Mouse (Mus musculus) brain, embryonic 14.5 days (tissue): ENCODE data around the gene 5330417C22Rik.

ENCODE experiments used
- CTCF ChIP-seq: fragments of 200-500 bp; IDR thresholded peaks from 2 replicates; pipeline ENCODE4 v1.5.1; 2012; ENCODE audit warnings: inconsistent platforms, mild to moderate bottlenecking, moderate library complexity, borderline replicate concordance; ENCODE audit not compliant: insufficient read depth, insufficient read length; ENCODE audit errors: extremely low read depth
- POLR2A ChIP-seq: fragments of 200-500 bp; IDR thresholded peaks from 2 replicates; pipeline ENCODE4 v1.6.1; 2012; ENCODE audit warnings: mild to moderate bottlenecking, inconsistent platforms, borderline replicate concordance; ENCODE audit not compliant: poor library complexity, insufficient read depth, insufficient read length, severe bottlenecking; ENCODE audit errors: extremely low read depth

GRCm38 (mm10) chr3:108503908-108504307 lies 32.4 kb downstream of the 5330417C22Rik start:
- TF ChIP-seq POLR2A (no peak), CTCF (no peak)
